Mouse (Mus musculus) gonadal fat pad, adult 2 months (tissue): ENCODE measurements around the gene Hcn4. TPM values are rescaled to one million over a fixed set of nuclear protein-coding genes. Genes with fewer than 3 reads are reported as not detected.
A peak's percentile ranks its signal among the peaks of the same experiment; 100 is the strongest.

Experiments
- DNase-seq: peaks from one replicate; pipeline ENCODE4 v3.0.0-alpha.2; 2012; ENCODE audit warnings: low read depth
- polyA plus RNA-seq: library from polyadenylated mRNA; depleted of rRNA; stranded (reverse); fragments of >200 nt; gene quantifications from 2 replicates; pipeline ENCODE4 v1.2.3, GENCODE M21; 2012; rRNA removed

Gene Hcn4
- polyA plus RNA-seq = 2.1 and 4.2 TPM in 2 replicates

GRCm38 (mm10) chr9:58823139-58823917, at the start of gene Hcn4:
Hcn4 (plus strand) TSS chr9:58823412.
- DNase-seq = no peak

DNA sequence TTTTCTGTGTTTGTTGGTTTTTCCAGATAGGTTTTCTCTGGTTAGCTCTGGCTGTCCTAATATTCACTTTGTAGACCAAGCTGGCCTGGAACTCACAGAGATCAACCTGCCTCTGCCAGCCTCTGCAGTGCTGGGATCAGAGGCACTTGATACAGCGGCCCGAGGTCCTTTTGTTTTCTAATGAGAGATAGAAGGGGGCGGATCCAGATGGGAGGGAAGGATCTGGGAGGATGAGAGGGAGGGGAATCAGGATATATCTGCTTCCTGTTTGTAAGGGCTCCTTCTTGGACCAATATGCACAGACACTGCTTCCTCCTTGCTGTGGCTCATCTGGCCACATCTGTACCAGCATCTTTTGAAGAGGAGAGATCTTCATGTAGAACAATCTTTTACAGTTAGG, 48.5 kb upstream of the Hcn4 start:
- DNase-seq = no peak

- DNase-seq = no peak
Observed at GRCm38 (mm10) chr9:58775363-58775762, 47.8 kb upstream of the Hcn4 start.

GRCm38 (mm10) chr9:58789476-58789875, 33.7 kb upstream of the Hcn4 start:
- DNase-seq = no peak

DNA sequence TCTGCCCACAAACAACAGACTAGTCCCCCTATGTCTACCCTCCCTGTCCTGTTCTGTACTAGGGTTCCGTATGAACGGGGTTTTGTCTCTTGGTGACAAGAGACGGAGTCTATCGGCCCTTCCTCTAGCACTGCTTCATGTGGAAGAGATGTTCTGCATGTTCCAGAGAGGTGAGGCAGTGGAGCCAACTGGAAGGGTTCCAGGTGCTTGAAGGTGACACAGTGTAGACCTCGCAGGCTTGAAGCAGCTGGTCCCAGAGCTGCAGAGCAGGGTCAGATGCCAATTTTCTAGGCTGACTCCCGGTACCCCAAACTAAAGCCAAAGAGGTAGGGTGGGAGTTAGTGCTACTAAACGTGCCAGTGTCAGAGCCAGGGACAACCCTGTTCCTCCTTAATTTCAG, 25.1 kb upstream of the Hcn4 start:
- DNase-seq = no peak

GRCm38 (mm10) chr9:58801441-58801840, 21.8 kb upstream of the Hcn4 start:
- peak; percentile 84 for DNase-seq

- DNase-seq = no peak
Observed at GRCm38 (mm10) chr9:58802294-58802693, 20.9 kb upstream of the Hcn4 start.

DNA sequence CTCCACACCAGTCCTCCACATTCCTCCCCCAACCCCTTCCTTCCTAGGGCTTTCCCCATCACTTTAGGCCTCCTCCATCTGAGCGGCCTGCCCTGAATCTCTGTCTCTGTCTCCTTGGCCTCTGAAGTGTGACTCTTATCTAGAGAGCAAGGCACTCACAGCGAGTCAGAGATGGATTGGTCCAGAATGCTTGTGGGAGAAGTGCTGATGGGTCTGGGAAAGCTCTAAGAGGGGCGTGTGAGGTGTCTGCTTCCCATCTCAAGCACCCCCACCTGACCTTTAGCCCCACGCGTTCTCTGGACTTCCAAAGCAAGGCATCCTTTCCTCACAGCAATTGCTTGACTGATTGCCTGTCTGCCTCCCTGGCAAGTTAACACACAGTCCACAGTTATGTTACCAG, 20.4 kb upstream of the Hcn4 start:
- no peak for DNase-seq

- no peak for DNase-seq
Observed at GRCm38 (mm10) chr9:58805601-58806318, 17.5 kb upstream of the Hcn4 start.

DNA sequence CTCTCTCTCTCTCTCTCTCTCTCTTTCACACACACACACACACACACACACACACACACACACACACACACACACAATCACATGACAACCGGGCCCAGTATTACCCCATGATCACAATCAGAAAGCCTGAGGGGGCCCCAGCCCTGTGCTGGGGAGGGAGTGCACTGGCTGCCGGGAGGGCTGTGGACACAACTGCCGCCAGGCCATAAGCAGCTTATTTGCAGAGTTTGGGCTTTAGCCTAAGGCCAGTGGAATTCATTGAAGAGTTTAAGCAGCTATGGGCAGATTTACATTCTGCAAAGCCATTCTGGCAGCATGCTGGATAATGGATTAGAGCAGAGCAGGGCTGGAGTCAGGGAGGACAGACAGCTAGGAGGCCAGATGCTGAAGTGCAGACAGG, 12.0 kb upstream of the Hcn4 start:
- DNase-seq = no peak

GRCm38 (mm10) chr9:58815552-58816260, 7.5 kb upstream of the Hcn4 start:
- DNase-seq = no peak

GRCm38 (mm10) chr9:58816458-58816857, 6.8 kb upstream of the Hcn4 start:
- DNase-seq = no peak

DNA sequence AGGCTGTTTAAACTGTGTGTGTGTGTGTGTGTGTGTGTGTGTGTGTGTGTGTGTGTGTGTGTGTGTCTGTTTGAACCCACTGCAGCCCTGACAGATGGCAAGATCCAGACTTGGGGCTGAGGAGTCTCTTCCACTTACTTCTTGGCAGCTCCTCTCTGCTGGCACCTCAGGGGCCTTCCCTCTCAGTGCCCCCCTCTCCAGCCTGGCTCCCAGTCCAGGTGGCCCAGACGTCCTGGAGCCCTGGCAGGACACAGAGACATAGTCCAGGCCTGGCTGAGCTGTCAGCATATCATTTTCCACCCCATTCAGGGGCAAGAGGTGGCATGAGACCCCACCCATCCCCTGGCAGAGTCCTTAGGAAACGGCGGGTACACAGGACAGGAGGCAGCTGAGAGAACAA, 5.5 kb upstream of the Hcn4 start:
- DNase-seq = no peak

DNA sequence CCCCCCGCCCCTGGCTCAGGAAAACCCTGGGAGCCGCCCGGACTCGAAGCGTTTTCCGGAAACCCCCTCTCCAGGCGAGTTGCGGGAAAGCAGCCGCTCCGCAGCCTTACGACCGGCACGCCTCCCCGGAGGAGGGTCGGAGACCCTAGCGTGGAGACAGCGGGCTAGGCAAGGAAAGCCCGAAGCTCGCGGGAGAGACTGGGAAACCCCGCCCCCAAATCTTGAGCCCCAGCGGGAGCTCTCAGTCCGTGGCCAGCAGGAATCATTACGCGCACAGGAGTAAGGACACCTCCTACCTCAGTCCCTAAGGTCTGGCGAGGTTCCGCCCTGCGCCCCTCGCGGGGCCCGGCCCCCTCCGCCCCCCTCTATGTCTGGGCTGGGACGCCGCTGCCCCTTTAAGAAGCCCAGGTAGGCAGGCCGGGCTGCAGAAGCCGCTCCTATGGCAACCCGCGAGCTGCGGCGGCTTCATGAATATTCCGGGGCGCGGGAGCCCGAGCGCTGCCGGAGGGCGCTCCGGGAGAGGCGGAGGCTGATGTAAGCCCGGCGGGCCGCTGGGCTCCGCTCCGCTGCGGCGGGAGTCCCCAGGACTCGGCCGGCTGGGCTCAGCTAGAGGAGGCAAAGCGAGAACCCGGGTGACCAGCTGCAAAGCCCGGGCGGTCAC, 651 bp upstream of the Hcn4 start:
- DNase-seq = no peak

DNA sequence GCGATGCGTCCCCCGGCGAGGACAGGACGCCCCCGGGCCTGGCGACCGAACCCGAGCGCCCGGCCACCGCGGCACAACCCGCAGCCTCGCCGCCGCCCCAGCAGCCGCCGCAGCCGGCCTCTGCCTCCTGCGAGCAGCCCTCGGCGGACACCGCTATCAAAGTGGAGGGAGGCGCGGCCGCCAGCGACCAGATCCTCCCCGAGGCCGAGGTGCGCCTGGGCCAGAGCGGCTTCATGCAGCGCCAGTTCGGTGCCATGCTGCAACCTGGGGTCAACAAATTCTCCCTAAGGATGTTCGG, 655 bp downstream of the Hcn4 start:
- DNase-seq = no peak

DNA sequence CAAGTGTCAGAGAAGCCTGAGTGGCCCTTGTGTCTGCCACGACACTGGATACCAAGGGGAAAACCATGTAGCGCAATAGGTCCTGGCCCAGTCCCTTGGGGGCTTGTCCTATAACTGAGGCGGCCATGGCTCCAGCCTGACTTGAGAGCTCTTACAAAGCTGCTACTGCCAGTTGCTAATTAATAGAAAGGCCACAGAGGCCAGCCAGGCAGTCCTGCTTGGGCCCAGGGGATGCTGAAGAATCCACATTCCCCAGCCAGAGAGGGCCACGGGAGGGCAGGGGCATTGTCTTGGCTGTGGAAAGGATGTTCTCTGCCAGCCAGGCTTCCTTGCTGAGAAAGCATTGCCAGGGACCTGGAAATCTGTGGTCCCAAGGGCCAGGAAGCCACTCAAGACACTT, 6.4 kb downstream of the Hcn4 start:
- no peak for DNase-seq

DNA sequence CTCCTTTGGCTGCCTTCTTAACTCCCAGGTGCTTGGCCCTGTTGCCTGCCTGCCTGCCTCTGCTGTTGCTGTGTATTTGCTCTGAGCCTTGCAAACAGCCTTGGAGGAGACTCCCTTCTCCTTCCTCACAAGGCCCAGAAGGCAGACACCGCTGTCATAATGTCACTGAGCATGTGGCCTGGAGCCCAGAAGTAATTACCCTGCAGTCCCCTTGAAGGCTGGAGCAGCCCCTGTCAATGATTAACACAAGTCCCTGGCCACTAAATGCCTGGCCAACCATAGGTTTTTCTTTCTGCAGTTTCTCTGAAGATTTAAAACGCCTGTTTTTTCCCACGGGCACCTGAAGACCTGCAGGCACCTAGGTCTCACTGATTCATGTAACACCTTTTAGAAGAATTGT, 9.7 kb downstream of the Hcn4 start:
- no peak for DNase-seq

DNA sequence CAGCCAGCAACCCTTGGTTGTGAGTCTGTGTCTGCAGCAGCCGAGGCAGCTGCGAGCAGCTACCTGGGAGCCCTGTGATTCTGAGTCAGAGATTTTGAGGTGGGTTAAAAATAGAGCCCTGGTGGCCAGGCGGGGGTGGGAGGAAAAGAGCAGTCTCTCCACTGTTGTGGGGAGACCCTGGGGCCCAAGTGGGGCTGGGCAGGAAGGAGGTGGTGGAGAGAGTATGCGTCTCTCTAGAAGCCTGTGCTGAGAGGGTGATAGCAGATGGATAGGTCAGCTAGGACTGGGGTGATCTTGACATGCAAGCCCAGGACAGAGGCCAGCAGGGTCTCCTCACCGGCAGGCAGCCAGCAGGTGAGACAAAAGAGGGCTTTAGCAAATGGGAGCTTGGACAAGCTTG, 14.0 kb downstream of the Hcn4 start:
- no peak for DNase-seq

DNA sequence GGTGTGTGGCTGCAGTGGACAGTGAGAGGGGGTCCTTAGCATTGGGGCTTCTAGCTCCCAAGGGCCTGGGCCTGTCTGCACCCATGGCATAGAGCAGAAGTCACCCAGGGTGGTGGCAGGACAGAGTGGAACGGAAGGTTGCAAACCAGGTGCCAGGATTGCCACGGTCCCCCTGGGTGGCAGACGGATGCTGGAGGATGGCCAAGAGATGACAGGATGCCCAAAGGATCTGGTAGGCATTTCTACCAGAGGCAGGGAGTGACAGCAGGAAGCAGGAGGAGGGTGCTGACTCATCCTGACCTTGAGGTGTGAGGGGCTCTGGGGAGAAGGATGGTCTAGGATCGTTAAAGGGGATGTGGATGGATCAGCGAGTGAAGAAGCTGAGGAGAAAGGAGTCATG, 15.3 kb downstream of the Hcn4 start:
- DNase-seq = no peak

DNA sequence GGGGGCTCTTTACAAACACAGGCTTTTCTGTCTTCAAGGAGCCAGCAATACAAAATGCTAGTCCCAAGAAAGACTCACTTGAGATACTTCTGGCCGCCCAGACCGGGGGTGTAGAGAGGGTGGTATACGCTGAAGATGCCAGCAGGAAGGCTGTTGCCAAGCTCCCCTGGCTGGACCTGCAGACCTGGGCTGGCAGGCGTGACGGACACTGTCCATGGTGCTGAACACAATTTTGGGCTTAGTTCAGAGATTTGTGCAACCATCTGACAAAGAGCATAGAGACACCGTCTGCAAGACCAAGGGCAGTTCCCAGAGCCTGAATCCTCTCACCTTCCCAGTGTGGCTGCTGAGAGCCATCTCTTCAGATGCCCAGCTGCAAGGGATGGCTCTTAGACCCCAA, 18.4 kb downstream of the Hcn4 start:
- no peak for DNase-seq

DNA sequence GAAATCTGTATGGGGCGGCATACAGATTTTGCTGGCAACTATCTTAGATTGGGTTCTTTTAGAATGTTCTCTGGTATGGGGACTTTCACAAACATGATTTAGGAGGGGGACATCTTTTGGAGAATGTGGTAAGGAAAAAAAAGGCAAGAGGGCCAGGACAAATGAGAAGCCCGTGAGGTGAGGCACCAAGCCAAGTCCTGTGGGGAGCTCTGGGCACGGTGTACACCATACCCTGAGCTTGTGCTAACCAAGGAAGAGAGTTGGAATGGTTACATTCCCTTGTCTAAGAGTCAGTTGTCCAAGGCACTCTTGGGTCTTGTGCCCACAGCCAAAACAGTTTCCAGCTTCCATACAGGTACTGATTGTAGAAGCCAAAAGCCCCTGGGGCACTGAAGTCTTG, 21.4 kb downstream of the Hcn4 start:
- no peak for DNase-seq

- no peak for DNase-seq
Observed at GRCm38 (mm10) chr9:58847008-58847407, 23.8 kb downstream of the Hcn4 start.

- no peak for DNase-seq
Observed at GRCm38 (mm10) chr9:58847676-58848075, 24.5 kb downstream of the Hcn4 start.
